Mouse (Mus musculus) brain, embryonic 14.5 days (tissue): ENCODE data around the gene Fam19a3.

Source experiments
- CTCF ChIP-seq: fragments of 200-500 bp; IDR thresholded peaks from 2 replicates; pipeline ENCODE4 v1.5.1; 2012; ENCODE audit warnings: inconsistent platforms, mild to moderate bottlenecking, moderate library complexity, borderline replicate concordance; ENCODE audit not compliant: insufficient read depth, insufficient read length; ENCODE audit errors: extremely low read depth
- POLR2A ChIP-seq: fragments of 200-500 bp; IDR thresholded peaks from 2 replicates; pipeline ENCODE4 v1.6.1; 2012; ENCODE audit warnings: mild to moderate bottlenecking, inconsistent platforms, borderline replicate concordance; ENCODE audit not compliant: poor library complexity, insufficient read depth, insufficient read length, severe bottlenecking; ENCODE audit errors: extremely low read depth

DNA sequence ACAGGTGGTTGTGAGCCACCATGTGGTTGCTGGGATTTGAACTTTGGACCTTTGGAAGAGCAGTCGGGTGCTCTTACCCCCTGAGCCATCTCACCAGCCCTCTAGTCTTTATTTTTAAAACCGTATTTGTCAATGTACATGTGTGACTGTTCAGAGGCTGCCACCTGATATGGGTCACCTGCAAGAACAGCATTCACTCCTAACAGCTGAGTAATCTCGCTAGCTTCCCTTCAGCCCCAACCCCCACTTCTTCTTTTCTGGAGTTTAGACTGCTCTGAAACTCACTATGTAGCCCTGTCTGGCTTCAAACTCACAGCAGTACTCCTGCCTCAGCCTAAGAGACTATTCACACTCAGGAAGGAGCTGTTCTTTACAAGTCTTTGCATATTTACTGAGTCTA, 40.8 kb upstream of the Fam19a3 start:
- TF ChIP-seq CTCF (no peak), POLR2A (no peak)
